Mouse (Mus musculus) mouse embryonic stem cell (cell line): Measurements from ENCODE around the gene Scaf11.
"Not testable (repeated sequence)": the region's sequence is repeated elsewhere in the genome, so short reads cannot be mapped to it uniquely, and the experiment has no call there.

Source experiments
- in situ Hi-C, 2 experiments: fragments of 300-500 bp; cut with MboI; formaldehyde crosslinking; loops; 1 replicate in 1 of 2; 3 replicates in 1 of 2; pipeline ENCODE4 v1.14.3; 2019 to 2020; ENCODE audit warnings: low sequenced_read_pairs in 2 of 2, low pct_unique_long_range_greater_than_20kb in 1 of 2, mixed read lengths in 1 of 2; ENCODE audit not compliant: unreplicated experiment in 1 of 2

Scaf11 gene

GRCm38 (mm10) chr15:96460730-96461540, at the start of gene Scaf11:
TSS of gene Scaf11 (minus strand) at chr15:96460843.
- in situ Hi-C loops = no loop called here

GRCm38 (mm10) chr15:96507097-96507840, 46.6 kb upstream of the Scaf11 start:
- in situ Hi-C loops = no loop called here

- in situ Hi-C loops = no loop called here
These were observed 37.0 kb upstream of the Scaf11 start for GRCm38 (mm10) chr15:96497646-96498045.

GRCm38 (mm10) chr15:96494279-96494678, 33.6 kb upstream of the Scaf11 start:
- in situ Hi-C loops = no loop called here

- in situ Hi-C loops = no loop called here
These were observed 32.9 kb upstream of the Scaf11 start for GRCm38 (mm10) chr15:96493573-96493972.

GRCm38 (mm10) chr15:96492919-96493318, 32.3 kb upstream of the Scaf11 start:
- in situ Hi-C loops = not testable (repeated sequence)

- in situ Hi-C loops = no loop called here
These were observed 31.4 kb upstream of the Scaf11 start for GRCm38 (mm10) chr15:96491861-96492641.

- in situ Hi-C loops = no loop called here
These were observed 30.8 kb upstream of the Scaf11 start for GRCm38 (mm10) chr15:96491421-96491820.

- in situ Hi-C loops = no loop called here
These were observed 29.5 kb upstream of the Scaf11 start for GRCm38 (mm10) chr15:96490123-96490522.

GRCm38 (mm10) chr15:96488941-96489786, 28.5 kb upstream of the Scaf11 start:
- in situ Hi-C loops = no loop called here

GRCm38 (mm10) chr15:96487066-96487698, 26.5 kb upstream of the Scaf11 start:
- in situ Hi-C loops = no loop called here

GRCm38 (mm10) chr15:96480822-96481221, 20.2 kb upstream of the Scaf11 start:
- in situ Hi-C loops = no loop called here

- in situ Hi-C loops = no loop called here
These were observed 17.4 kb upstream of the Scaf11 start for GRCm38 (mm10) chr15:96478006-96478405.

GRCm38 (mm10) chr15:96476359-96476758, 15.7 kb upstream of the Scaf11 start:
- in situ Hi-C loops = no loop called here

GRCm38 (mm10) chr15:96475571-96475972, 14.9 kb upstream of the Scaf11 start:
- in situ Hi-C loops = no loop called here

- in situ Hi-C loops = no loop called here
These were observed 13.8 kb upstream of the Scaf11 start for GRCm38 (mm10) chr15:96474325-96474955.

- in situ Hi-C loops = no loop called here
These were observed 13.3 kb upstream of the Scaf11 start for GRCm38 (mm10) chr15:96473920-96474319.
